Mouse (Mus musculus) kidney, adult 11 months (tissue): ENCODE measurements at regions not wholly inside any gene's neighbourhood (a gene's known extent, or its start where the extent isn't known, plus 50 kb on each side); places are given as distances from the start of the nearest gene placed in this dataset.
"Not testable (repeated sequence)": the region's sequence is repeated elsewhere in the genome, so short reads cannot be mapped to it uniquely, and the experiment has no call there.

Source experiments
- DNase-seq: peaks from one replicate; pipeline ENCODE4 v3.0.0; 2022

- DNase-seq: peak; percentile 6
These were observed 235.5 kb downstream of the Snx19 start for GRCm38 (mm10) chr9:30662456-30662855.

GRCm38 (mm10) chr9:30653961-30654360 lies 227.1 kb downstream of the Snx19 start:
- DNase-seq: no peak

DNA sequence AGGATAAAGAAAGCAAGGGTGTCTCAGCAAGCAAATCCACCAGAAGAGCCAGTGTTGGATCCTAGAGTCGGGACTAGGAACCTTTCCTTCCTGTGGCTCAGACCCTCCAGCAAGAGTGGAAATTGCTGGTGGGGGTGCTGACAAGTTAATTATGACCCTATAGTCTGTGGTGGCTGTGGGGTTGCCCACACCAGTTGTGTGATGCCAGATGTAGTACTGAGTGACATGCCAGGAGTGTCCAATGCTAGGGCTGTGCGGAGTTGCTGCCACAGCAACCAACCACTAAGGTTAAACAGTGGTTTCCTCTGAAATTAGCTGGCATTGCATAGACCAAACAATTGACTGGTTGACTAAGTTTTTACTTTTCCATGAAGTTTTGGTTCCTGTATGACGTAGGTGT lies 226.3 kb downstream of the Snx19 start:
- no peak for DNase-seq

GRCm38 (mm10) chr9:30649392-30650054 lies 222.6 kb downstream of the Snx19 start:
- DNase-seq: no peak

DNA sequence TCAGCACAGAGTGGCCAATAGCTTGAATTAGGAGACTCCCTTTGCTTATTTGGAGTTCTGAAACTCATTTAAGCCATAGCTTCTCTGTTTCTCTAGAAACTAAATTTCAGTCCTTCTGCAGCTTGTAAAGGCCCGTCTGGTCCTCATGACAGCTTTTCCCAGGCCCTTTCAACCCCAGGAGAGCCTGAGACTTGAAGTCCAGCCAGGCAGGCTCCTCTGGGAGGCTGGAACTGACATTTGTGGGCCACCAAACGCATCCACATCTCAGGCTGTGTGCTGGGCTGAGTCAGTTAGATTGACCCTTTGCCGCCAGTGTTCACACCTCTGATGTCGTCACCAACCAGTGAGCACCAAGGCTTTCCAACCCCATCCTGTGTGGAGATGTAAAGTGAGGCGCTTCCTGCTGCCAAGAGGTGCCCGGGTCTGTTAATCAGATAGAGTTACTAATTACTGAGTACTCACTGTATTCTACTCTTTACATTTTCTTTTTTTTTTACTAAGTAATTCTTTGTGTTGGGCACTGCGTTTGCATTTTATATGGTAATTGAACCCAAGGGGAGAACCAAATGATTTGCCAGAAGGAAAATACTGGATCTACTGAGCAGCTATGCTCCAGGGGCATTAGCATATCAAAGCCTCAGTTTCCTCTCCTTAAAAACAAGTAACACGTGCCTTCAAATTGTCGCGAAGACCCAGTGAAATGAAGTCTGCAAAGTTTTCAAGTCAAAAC lies 207.0 kb downstream of the Snx19 start:
- DNase-seq: no peak

DNA sequence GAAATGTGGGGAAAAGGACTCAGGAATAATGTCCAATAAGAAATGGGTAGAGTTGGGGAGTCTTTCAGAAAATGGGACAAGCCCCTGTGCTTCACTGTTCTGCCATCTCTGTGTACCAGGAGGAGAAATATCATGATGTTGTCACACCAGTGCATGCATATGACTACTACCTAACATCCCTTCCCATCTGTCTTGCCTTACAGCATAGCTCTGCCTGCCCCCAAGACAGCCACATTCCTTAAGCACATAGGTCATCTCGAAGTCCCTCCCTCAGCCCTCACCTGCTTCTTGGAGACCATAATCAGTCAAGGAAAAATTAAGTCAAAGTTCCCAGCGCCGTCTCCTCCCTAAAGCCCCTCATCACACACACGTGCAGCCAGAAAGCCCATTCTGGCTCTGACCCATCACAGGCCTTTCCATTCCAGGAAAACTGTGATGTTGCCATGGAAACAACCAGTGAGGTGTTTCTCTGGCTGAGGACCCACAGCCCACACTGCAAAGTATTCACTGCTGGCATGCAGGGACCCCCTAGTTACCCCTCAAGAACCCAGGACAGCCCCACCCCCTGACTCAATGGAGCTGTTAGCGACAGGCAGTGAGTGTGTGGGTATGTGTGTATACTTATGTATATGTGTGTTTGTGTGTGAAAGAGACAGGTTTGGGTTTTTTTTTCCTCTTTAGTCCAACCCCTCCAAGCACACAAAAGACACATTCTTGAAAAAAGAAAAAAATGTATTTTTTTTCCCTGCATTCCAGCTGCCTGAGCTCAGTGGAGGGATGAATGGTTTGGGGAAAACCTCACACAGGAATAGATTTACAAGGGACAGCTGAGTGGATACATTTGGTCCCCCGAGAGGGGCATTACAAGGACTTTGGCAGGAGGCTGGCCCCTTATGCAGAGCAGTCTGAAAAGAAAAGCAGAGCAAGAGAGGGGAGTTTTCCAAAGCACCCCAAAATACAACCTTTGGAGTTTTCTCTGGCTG lies 205.5 kb downstream of the Snx19 start:
- DNase-seq: no peak

GRCm38 (mm10) chr9:30625635-30626034 lies 198.7 kb downstream of the Snx19 start:
- no peak for DNase-seq

DNA sequence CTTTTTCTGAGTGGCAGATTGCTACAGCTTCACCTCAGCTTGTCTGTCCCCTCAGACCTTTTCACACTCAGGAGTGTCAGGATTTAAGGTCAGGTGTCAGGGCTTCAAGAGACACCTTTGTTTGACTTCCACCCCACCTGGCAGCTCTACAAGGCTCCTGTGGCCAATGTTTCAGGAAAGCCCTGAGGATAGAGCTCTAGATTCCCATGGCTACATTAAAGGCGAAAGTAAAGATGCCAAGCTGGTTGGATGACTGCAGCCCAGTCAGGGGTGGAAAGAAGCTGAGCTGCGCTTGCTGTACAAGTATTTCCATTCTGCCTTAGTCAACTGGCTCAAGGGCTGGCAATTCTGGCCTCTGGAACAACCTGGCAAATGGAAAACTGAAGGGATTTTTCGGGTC lies 198.2 kb downstream of the Snx19 start:
- no peak for DNase-seq

GRCm38 (mm10) chr9:30624481-30624880 lies 197.6 kb downstream of the Snx19 start:
- no peak for DNase-seq

GRCm38 (mm10) chr9:30619325-30619724 lies 192.4 kb downstream of the Snx19 start:
- DNase-seq: no peak

GRCm38 (mm10) chr9:30618181-30618580 lies 191.3 kb downstream of the Snx19 start:
- DNase-seq: no peak

GRCm38 (mm10) chr9:30613715-30614114 lies 186.8 kb downstream of the Snx19 start:
- DNase-seq: peak; percentile 8

- peak; percentile 7 for DNase-seq
These were observed 186.2 kb downstream of the Snx19 start for GRCm38 (mm10) chr9:30613003-30613552.

- no peak for DNase-seq
These were observed 183.4 kb downstream of the Snx19 start for GRCm38 (mm10) chr9:30610328-30610727.

GRCm38 (mm10) chr9:30599756-30600155 lies 172.8 kb downstream of the Snx19 start:
- no peak for DNase-seq

GRCm38 (mm10) chr9:30597691-30598090 lies 170.8 kb downstream of the Snx19 start:
- DNase-seq: no peak

GRCm38 (mm10) chr9:30597092-30597491 lies 170.2 kb downstream of the Snx19 start:
- not testable (repeated sequence) for DNase-seq

DNA sequence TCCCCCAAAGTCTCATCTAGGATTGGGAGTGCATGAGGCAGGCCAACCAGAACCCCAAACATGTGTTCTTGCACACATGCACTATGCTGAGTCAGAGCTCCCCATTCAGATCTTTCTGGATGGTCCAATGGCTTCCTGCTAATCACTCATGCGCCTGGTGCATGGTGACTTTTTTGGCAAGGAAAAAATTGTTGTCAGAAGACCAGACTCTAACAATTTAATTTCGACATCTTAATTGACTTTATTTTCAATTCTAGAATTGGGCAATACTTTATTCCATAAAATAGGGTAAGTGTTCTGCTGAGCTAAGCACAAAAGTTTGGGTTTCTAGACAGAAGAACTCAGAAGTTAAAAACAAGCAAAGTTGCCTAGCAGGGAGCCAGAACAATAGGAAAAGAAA lies 165.7 kb downstream of the Snx19 start:
- DNase-seq: no peak

DNA sequence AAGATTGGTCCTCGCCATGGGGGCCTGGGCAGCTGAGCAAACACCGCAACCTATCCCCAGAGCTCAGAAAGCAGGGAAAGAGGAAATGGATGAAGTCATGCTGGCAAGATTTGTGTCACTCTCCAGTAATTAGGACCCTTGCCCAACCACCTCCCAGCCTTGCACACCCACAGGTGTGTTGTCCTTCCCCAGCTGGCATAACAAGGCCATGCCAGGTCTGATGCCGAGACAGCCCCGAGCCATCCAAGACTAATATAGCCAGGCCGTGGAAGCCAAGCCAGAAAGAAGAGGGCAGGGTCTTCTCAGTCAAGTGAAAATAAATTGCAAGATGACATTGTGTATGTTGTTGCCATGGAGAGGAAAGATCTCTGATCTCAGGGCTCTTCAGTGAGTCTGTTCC lies 164.3 kb downstream of the Snx19 start:
- DNase-seq: no peak

- no peak for DNase-seq
These were observed 163.8 kb downstream of the Snx19 start for GRCm38 (mm10) chr9:30590661-30591179.

DNA sequence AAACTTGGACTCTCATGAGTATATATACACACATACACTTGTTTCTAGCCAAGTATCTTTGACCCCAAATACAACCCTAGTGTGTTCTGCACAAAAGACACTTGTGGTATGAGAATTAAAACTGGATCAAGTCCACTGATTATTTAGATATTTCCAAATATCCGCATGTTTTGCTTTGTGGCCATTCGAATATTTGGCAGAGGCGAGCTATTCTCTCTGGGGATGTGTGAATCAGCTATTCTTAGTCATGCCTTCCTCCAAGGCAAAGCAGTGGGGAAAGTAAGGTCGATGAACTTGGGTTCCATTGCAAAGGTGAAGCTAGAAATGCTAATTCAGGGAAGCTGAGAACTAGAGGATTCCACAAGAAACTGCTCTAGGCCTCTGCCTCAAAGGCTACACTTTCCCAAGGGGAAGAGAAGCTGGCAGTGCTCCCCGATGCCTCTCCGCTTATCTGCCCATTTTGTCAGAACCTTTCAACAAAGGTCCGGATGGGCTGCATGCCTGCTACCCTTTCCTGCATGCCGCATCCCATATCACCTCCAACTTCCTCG lies 154.4 kb downstream of the Snx19 start:
- DNase-seq: no peak

DNA sequence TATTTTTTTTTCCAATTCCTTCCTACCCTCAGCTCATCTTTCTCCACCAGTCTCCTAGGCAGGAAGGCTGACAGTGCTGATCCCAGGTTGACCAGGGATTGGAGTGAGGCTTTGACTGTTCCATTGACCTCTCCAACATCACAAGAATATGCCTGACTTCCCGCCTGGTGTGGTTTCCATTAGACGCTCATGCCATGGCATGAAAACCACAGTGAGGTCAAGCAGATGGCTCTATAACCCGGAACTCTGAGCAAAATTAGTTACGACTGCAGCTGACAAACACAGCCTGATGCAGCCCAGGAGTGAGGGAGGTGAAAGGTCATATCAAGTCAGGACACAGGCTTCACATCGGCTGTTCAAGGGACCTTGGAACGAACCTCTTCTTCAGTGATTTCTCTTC lies 153.6 kb downstream of the Snx19 start:
- DNase-seq: no peak

- DNase-seq: no peak
These were observed 151.3 kb downstream of the Snx19 start for GRCm38 (mm10) chr9:30578213-30578612.
